Mouse (Mus musculus) layer of hippocampus, adult 2 months (tissue): ENCODE results near the gene Arpc2. TPM values are rescaled to one million over a fixed set of nuclear protein-coding genes. Genes with fewer than 3 reads are reported as not detected.

ENCODE experiments used
- DNase-seq, 2 experiments: peaks; one replicate each; pipeline ENCODE4 v3.0.0; 2022; ENCODE audit warnings: low spot score in 2 of 2
- H3K27ac ChIP-seq: fragments of 200-600 bp; 2 replicates; pipeline ENCODE4 v1.8.1; 2022
- H3K4me3 ChIP-seq: fragments of 200-600 bp; 2 replicates; pipeline ENCODE4 v1.8.1; 2022; ENCODE audit warnings: mild to moderate bottlenecking
- CTCF ChIP-seq: fragments of 200-600 bp; conservative IDR thresholded peaks from 2 replicates; pipeline ENCODE4 v1.8.1; 2022; ENCODE audit warnings: antibody characterized with exemption, mild to moderate bottlenecking, moderate library complexity
- total RNA-seq, 2 experiments: library from RNA; stranded (reverse); gene quantifications; 2 replicates each; pipeline ENCODE4 v1.2.3; 2021

Gene Arpc2
- total RNA-seq, 2 experiments from 2014 or later, result 393 to 396 TPM

DNA sequence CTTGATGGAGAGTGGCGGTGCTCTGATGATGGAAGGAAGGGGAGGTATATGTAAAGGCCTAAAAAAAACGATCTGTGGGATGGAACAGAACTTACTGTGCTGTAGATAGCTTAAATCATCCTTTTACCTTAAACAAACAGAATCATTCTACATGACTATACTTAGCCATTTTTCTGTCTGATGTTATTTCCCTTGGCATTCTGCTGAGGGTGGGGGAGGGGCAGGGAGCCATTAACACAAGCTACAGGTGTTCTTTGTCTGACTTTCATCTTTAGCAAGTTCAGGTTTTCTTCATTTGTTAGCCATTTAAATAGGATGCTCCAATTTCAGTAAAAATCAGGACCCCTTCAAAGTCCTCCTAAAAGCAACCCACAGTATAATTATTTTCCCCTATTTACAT is 9.6 kb downstream of the Arpc2 start:
- H3K27ac ChIP-seq, result 0 out of 2 replicates have a peak overlapping the region, but pooled peaks have one; percentile 15
- DNase-seq, result no peak
- H3K4me3 ChIP-seq, result no peak overlapping the region
- TF ChIP-seq CTCF, result no peak

GRCm38 (mm10) chr1:74248799-74249198 is 12.9 kb downstream of the Arpc2 start:
- DNase-seq, result no peak
- no peak for TF ChIP-seq CTCF
- H3K27ac ChIP-seq, result peak overlapping the region; percentile 61
- H3K4me3 ChIP-seq, result no peak overlapping the region

DNA sequence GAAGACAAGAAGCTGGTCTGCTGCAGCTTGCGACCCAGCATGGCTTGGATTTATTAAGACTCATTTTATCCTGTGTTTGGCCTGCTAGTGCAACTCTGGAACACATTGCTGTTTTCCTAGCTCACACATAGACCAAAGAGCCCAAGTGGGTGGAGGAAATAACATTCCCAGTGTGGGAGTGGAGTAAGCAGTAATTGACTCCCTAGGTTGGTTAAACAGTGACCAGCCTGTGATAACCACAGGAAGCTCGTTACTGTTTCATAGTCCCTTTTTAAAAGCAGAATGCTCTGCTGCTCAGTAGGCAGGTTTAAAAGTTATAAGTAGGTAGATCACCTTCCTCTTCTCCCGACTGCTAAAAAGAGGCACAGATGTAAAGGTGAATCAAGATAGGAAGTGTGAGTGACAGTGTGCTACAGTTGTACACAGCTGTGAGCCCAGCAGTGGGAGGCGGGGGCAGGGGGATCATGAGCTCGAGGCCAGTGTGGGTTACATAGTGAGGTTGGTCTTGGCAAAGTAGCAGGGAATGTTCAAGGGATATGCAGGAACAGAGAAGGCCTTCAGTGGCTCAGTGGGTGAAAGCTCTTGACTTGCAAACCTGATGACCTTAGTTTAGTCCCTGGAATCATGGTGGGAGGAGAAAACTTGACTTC is 13.6 kb downstream of the Arpc2 start:
- Histone ChIP-seq H3K27ac (peak overlapping the region; percentile 61), H3K4me3 (no peak overlapping the region)
- no peak for TF ChIP-seq CTCF
- no peak for DNase-seq

GRCm38 (mm10) chr1:74250096-74250495 is 14.2 kb downstream of the Arpc2 start:
- TF ChIP-seq CTCF, result no peak
- H3K4me3 ChIP-seq, result no peak overlapping the region
- H3K27ac ChIP-seq, result no peak overlapping the region
- no peak for DNase-seq

GRCm38 (mm10) chr1:74255704-74256345 is 19.9 kb downstream of the Arpc2 start:
- H3K4me3 ChIP-seq, result no peak overlapping the region
- TF ChIP-seq CTCF, result no peak
- no peak for DNase-seq
- H3K27ac ChIP-seq, result peak overlapping the region; percentile 10; the same call in 1 of the 2 replicates

DNA sequence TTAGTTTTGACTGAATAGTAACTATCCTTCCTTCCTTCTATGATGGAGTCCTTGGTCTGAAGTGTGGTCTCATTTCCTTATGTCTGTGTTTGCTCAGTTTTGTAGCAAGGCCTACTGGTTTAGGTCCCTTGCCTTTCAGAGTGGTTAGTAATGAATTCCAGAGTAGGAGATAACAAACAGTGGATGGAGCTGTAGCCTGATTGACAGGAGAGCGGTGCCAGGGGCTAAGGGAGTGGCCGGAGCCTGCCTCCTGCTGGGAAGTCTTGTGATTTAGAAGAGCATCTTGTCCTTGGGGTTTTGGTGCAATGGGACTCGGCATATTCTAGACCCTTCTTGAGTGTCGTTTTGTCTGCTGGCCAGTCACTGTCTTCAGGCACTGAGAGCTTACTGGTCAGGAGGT is 20.9 kb downstream of the Arpc2 start:
- DNase-seq, result no peak
- Histone ChIP-seq H3K4me3 (no peak overlapping the region), H3K27ac (peak overlapping the region; percentile 10; the same call in 1 of the 2 replicates)
- TF ChIP-seq CTCF, result no peak

DNA sequence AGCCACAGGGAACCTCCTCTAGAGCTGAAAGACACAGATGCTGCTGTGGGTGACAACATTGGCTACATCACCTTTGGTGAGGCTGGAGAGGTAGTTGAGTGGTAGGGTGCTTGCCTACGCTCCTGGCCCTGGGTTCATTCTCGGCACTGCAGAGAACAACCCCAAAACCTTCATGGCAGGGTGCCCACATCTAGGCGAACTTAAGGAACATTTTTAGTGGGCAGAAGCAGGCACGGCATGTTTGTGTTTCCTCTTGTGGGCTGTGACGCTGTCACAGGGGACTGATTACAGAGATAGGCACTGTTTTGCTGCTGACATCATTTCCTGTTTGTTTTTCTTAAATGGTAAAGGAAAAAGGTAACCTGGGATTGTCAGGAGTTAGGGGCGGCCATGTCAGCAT is 26.6 kb downstream of the Arpc2 start:
- no peak for TF ChIP-seq CTCF
- Histone ChIP-seq H3K4me3 (no peak overlapping the region), H3K27ac (no peak overlapping the region)
- DNase-seq, result no peak

DNA sequence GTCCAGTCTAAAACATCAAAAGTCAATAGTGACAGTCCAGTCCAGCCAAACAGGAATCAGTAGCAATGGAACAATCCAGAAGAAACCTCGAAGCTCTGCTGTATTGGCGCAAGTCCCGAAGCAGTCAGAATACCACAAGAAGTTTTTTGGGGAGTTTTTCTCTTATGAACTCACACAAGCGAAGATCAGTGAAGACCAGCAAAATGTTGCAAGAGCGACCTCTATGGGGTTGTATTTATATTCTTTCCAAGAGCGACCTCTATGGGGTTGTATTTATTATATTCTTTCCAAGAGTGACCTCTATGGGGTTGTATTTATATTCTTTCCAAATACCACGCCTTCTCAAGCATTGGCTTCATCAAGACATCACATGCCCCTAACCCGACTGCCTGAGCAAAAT is 32.9 kb downstream of the Arpc2 start:
- H3K27ac ChIP-seq, result no peak overlapping the region
- no peak for DNase-seq
- no peak for TF ChIP-seq CTCF
- H3K4me3 ChIP-seq, result no peak overlapping the region

- no peak for TF ChIP-seq CTCF
- Histone ChIP-seq H3K4me3 (no peak overlapping the region), H3K27ac (no peak overlapping the region)
- DNase-seq, result no peak
Observed at GRCm38 (mm10) chr1:74271659-74272058, 35.8 kb downstream of the Arpc2 start.

DNA sequence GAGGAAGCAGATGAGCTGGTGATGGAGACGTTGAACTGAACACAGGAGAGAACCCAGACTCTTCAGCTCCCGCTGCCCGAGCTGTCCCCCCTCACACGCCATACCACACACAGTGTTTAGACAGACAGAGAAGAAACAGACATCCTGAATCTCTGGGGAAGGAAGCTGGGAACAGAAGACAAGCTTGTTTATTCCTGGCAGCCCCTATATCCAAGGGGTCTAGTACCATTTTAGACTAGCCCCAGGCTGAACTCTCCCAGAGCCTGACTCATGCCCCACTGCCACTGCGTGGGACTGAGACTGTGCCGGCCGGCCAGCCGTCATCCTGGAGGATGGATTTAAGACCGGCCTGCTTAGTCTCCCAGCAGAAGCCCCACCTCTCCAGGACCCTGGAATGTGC is 39.1 kb downstream of the Arpc2 start:
- no peak for TF ChIP-seq CTCF
- Histone ChIP-seq H3K27ac (no peak overlapping the region), H3K4me3 (no peak overlapping the region)
- no peak for DNase-seq

DNA sequence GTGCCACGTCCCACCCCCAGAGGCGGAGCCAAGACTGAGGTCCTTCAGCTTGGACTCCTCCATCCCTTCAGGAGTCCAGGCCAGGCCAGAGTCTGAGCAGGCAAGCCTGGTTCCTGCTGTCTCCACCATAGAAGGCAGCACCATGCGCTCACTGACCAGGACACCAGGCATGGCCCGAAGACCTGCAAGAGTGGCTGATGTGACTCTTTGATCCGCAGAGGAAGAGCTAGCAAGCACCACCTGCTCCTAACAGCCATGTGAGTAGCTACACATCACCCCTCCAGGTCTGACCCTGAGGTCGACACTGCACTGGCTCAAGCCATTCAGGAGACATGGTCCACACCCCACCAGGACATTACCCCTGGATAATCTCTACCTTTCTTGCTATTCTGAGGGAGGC is 41.2 kb downstream of the Arpc2 start:
- no peak for DNase-seq
- no peak overlapping the region for H3K27ac ChIP-seq
- no peak for TF ChIP-seq CTCF
- H3K4me3 ChIP-seq, result no peak overlapping the region

DNA sequence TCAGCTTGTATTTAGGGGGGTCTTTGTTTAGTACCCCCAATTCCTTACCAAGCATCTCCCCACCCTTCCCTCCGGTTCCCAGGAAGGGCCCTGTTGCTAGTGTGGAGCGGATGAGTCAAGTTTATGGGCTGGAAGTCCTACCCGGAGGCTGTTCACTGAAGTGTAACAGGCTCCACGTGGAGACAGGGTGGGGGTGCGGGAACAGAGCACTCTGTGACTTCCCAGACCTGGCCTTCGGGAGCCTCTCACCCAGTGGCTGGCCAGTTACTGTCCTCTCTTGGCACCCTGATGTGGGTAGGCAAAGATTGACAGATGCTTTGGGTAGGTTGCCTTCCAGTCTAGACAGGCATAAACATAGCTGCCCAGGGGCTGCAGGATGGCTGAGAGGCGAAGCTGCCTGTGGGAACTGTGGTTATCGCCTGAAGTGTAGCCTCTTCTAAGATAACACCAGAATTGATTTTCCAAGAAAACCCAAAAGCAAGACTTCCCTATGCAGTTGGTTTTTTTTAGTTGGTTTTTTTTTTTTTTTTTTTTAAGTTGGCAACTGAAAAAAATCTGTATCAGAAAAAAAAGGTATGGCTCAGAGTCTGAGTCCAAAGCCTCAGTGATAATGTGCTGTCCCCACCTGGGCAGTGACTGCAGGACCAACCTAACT is 42.1 kb downstream of the Arpc2 start:
- Histone ChIP-seq H3K4me3 (no peak overlapping the region), H3K27ac (no peak overlapping the region)
- no peak for TF ChIP-seq CTCF
- DNase-seq, result no peak

GRCm38 (mm10) chr1:74278538-74278937 is 42.7 kb downstream of the Arpc2 start, which contains the start of gene Gpbar1:
Gene Gpbar1 (plus strand): TSS chr1:74278550.
- no peak for TF ChIP-seq CTCF
- Histone ChIP-seq H3K4me3 (no peak within 1 kb of the TSS), H3K27ac (no peak within 1 kb of the TSS)
- DNase-seq, result no peak
